Mouse (Mus musculus) T-helper 17 cell (primary cell): ENCODE data around the gene Spg11.

Experiments
- in situ Hi-C, 2 experiments: fragments of 300-600 bp; cut with MboI, MseI; formaldehyde crosslinking; loops; 1 replicate in 1 of 2; 2 replicates in 1 of 2; pipeline ENCODE4 v1.15.1; 2025; ENCODE audit warnings: high pct_unique_total_duplicates in 2 of 2

The Spg11 gene

GRCm38 (mm10) chr2:122117961-122118958, at the start of gene Spg11:
Gene Spg11 (minus strand): TSS chr2:122118386.
- in situ Hi-C loops, result no loop called here

GRCm38 (mm10) chr2:122164293-122164692, 46.1 kb upstream of the Spg11 start:
- in situ Hi-C loops, result loop anchor here (25.0 kb wide), 2 partner anchors 573 to 1427 kb away; partner anchors contain the start of gene Bloc1s6 (in 1 of the 2)

- in situ Hi-C loops, result loop anchor here (25.0 kb wide), 2 partner anchors 574 to 1426 kb away; partner anchors contain the start of gene Bloc1s6 (in 1 of the 2)
These were observed 45.4 kb upstream of the Spg11 start for GRCm38 (mm10) chr2:122163430-122164195.

- in situ Hi-C loops, result loop anchor here (25.0 kb wide), 2 partner anchors 575 to 1425 kb away; partner anchors contain the start of gene Bloc1s6 (in 1 of the 2)
These were observed 44.3 kb upstream of the Spg11 start for GRCm38 (mm10) chr2:122162529-122162928.

- in situ Hi-C loops, result loop anchor here (25.0 kb wide), 2 partner anchors 576 to 1424 kb away; partner anchors contain the start of gene Bloc1s6 (in 1 of the 2)
These were observed 43.4 kb upstream of the Spg11 start for GRCm38 (mm10) chr2:122161542-122161941.

GRCm38 (mm10) chr2:122160680-122161079, 42.5 kb upstream of the Spg11 start, which contains the start of gene Trim69:
Gene Trim69 (plus strand): TSS chr2:122160700.
- in situ Hi-C loops, result loop anchor here (25.0 kb wide), 2 partner anchors 577 to 1423 kb away; partner anchors contain the start of gene Bloc1s6 (in 1 of the 2)

- in situ Hi-C loops, result loop anchor here (25.0 kb wide), 2 partner anchors 578 to 1422 kb away; partner anchors contain the start of gene Bloc1s6 (in 1 of the 2)
These were observed 41.5 kb upstream of the Spg11 start for GRCm38 (mm10) chr2:122159667-122160066.

GRCm38 (mm10) chr2:122158362-122158802, 40.2 kb upstream of the Spg11 start:
- in situ Hi-C loops, result loop anchor here (25.0 kb wide), 2 partner anchors 579 to 1421 kb away; partner anchors contain the start of gene Bloc1s6 (in 1 of the 2)

- in situ Hi-C loops, result loop anchor here (25.0 kb wide), 2 partner anchors 580 to 1420 kb away; partner anchors contain the start of gene Bloc1s6 (in 1 of the 2)
These were observed 39.4 kb upstream of the Spg11 start for GRCm38 (mm10) chr2:122157561-122157960.

- in situ Hi-C loops, result loop anchor here (25.0 kb wide), 2 partner anchors 581 to 1419 kb away; partner anchors contain the start of gene Bloc1s6 (in 1 of the 2)
These were observed 38.0 kb upstream of the Spg11 start for GRCm38 (mm10) chr2:122156051-122156700.

GRCm38 (mm10) chr2:122155292-122155691, 37.1 kb upstream of the Spg11 start:
- in situ Hi-C loops, result loop anchor here (25.0 kb wide), 2 partner anchors 582 to 1418 kb away; partner anchors contain the start of gene Bloc1s6 (in 1 of the 2)

GRCm38 (mm10) chr2:122154479-122154878, 36.3 kb upstream of the Spg11 start:
- in situ Hi-C loops, result loop anchor here (5.0 to 25.0 kb wide), 3 partner anchors 87 to 1417 kb away; partner anchors contain the start of gene Bloc1s6 (in 1 of the 2)

- in situ Hi-C loops, result loop anchor here (5.0 to 25.0 kb wide), 3 partner anchors 87 to 1417 kb away; partner anchors contain the start of gene Bloc1s6 (in 1 of the 2)
These were observed 35.6 kb upstream of the Spg11 start for GRCm38 (mm10) chr2:122153681-122154365.

- in situ Hi-C loops, result loop anchor here (5.0 to 25.0 kb wide), 3 partner anchors 86 to 1416 kb away; partner anchors contain the start of gene Bloc1s6 (in 1 of the 2)
These were observed 34.7 kb upstream of the Spg11 start for GRCm38 (mm10) chr2:122152850-122153249.

GRCm38 (mm10) chr2:122151221-122151620, 33.0 kb upstream of the Spg11 start:
- in situ Hi-C loops, result loop anchor here (5.0 to 25.0 kb wide), 3 partner anchors 84 to 1414 kb away; partner anchors contain the start of gene Bloc1s6 (in 1 of the 2)

GRCm38 (mm10) chr2:122149716-122150115, 31.5 kb upstream of the Spg11 start:
- in situ Hi-C loops, result loop anchor here (5.0 to 25.0 kb wide), 4 partner anchors 82 to 1705 kb away; partner anchors contain the start of gene Bloc1s6 (in 1 of the 2)

GRCm38 (mm10) chr2:122149316-122149715, 31.1 kb upstream of the Spg11 start:
- in situ Hi-C loops, result loop anchor here in 1 of 2 experiments (10.0 kb wide), 1 partner anchor 1705 kb away; no protein-coding TSS in a partner anchor

GRCm38 (mm10) chr2:122148242-122148917, 30.2 kb upstream of the Spg11 start:
- in situ Hi-C loops, result loop anchor here in 1 of 2 experiments (10.0 kb wide), 1 partner anchor 1704 kb away; no protein-coding TSS in a partner anchor
